Mouse (Mus musculus) 3134 (cell line): ENCODE data around the gene Gm26920.

Experiments used
- DNase-seq: peaks from one replicate; pipeline ENCODE4 v3.0.0-alpha.2; 2011; ENCODE audit warnings: low spot score; ENCODE audit not compliant: insufficient read length; ENCODE audit errors: extremely low read depth

Gene Gm26920

GRCm38 (mm10) chr7:30060341-30060740 is 29.9 kb downstream of the Gm26920 start:
- no peak for DNase-seq

- DNase-seq = no peak
Observed at GRCm38 (mm10) chr7:30053591-30053990, 36.6 kb downstream of the Gm26920 start.

DNA sequence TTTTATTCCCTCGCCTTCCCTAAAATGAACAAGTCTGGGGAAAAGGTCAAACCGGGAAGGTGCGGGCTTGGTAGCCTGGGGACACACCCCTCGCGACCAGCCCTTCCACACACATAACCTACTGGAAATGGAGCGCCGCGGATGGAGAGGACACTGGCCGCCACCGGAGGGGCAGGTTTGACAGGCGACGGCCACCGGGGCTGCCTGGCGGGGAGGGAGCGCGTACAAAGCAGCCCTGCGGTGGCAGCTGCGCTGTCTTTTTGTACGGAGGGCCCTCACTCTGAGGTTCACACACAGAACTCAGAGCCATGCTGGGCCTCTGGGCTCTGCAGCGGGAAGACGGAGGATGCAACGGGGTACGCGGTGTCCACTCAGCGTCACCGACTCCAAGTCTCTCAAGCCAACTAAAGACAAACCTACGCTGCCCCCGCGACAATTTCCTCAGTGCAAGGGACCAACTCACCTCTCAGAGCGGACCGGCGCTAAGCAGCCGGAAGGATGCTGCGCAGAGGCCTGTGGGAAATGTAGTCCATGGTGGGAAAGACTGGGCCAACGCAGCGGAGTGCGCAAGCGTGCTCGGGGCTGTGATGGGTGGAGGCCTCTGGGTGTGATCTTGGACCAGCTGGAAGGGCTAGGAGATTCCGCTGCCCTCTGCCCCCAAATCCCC is 39.2 kb downstream of the Gm26920 start, which contains the start of gene Zfp14:
Zfp14 (minus strand) TSS at position 499 of the 667 bp plus-strand sequence.
- DNase-seq = peak; percentile 66

DNA sequence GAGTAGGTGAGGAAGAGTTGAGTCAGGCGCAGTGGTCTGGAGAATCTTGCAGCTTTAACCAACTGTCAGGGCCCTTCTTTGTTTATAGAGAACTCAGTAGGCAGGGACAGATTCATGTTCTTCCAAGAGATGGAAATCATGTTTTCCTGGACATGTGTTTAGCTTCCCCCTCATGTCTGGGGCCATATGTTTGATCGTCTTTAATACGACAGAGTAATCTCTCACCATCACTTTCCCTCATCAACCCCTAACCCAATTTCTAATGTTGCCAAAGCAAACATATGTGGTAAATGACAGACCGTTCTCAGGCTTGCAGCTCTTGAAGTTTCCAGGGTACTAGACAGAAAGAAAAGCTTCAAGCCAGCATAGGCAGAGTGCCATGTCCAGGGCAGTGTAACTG is 42.1 kb downstream of the Gm26920 start:
- no peak for DNase-seq

DNA sequence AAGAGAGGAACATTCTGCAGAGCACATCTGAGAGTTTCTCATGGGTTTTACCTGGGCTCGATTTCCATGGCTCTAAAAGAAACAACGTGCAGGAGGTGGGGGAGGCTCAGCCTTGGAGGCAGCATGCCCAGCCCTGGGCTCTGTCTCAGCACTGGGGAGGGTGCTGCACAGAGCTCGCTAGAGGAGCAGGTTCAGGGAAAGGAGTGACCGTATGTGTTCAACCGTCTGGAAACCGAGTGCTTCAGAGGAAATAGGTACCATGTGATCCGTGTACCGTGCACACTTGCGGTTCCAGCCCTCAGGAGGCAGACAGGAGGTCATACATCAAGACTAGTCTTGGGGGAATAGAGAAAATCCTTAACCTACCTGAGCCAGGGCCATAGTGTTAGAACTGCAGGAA is 45.9 kb downstream of the Gm26920 start:
- no peak for DNase-seq

- DNase-seq = no peak
Observed at GRCm38 (mm10) chr7:30034331-30034730, 55.9 kb downstream of the Gm26920 start.

- DNase-seq = no peak
Observed at GRCm38 (mm10) chr7:30031379-30031778, 58.8 kb downstream of the Gm26920 start.

GRCm38 (mm10) chr7:30030677-30031076 is 59.5 kb downstream of the Gm26920 start:
- DNase-seq = no peak

GRCm38 (mm10) chr7:30028572-30028971 is 61.6 kb downstream of the Gm26920 start:
- DNase-seq = no peak

DNA sequence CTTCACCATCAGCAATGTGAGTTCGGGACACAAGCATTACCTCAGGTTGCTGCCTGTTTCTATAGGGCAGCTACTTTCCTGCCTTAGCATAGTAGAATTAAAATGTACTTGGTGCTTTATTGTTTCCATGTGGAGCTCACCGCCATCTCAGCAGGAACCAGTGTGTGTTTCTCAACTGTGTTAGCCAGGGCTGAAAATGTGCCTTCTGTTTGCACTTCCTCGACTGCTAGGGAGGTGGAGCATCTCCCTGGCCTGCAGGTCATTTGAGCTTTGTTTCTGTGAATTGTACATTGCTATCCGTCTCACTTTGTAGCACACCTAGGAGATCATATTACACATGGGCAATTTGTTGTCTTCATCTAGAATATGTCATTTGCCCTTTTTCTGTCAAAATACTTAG is 62.9 kb downstream of the Gm26920 start:
- no peak for DNase-seq

DNA sequence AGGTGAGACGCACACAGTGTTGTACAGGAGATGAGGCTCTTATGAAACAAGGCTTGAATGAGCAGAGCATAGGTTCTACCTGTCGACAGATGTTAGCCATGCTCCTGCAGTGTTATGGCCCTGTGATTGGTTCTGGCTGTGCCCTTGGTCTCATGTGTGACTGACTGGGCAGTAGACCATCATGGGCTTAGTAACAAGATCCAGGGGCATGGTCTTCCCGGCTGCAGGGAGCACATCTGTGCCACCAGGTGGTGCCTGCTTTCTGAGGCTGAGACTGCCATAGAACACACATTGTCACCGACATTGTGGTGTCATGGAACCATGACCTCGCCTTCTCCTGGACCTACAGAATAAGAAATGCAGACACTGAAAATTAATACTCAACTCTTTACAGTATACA is 64.9 kb downstream of the Gm26920 start:
- DNase-seq = no peak

DNA sequence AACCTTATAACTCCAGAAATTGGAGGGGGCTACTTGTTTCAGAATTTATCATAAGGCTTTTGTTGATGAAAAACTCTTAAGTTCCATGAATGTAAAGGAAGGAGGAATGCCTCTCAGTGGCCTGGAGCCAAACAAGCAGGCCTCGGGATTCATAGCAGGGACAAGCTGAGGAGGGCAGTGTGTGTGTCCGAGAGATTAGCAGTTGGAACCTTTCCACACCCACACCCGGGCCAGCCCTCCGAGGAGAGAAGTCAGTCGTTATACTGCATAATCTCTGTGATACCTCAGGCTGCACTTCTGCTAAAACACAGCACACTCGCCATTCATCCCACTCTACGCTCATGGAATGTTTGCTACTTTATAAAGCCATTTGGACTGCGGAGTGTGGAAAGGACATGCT is 66.4 kb downstream of the Gm26920 start:
- no peak for DNase-seq

GRCm38 (mm10) chr7:30023324-30023723 is 66.9 kb downstream of the Gm26920 start:
- no peak for DNase-seq

DNA sequence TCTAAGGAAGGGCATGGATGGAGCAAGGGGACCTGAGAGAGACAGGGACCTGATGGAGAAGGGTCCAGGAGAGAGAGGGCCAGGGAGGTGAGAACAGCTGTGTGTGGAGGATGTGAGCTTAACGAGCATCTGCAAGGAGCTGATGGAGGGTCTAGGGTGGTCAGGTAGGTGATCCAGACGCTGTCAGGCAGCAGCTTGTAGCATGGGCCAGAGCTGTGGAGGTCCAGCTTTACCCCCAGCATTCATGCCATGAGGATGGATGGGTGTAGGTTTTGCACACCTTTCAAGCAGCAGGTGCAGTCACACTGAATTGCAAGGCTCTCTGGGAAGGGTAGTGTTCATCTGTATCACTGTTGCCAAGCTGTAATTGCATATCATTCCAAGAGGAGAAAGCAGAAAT is 70.7 kb downstream of the Gm26920 start:
- DNase-seq = no peak

DNA sequence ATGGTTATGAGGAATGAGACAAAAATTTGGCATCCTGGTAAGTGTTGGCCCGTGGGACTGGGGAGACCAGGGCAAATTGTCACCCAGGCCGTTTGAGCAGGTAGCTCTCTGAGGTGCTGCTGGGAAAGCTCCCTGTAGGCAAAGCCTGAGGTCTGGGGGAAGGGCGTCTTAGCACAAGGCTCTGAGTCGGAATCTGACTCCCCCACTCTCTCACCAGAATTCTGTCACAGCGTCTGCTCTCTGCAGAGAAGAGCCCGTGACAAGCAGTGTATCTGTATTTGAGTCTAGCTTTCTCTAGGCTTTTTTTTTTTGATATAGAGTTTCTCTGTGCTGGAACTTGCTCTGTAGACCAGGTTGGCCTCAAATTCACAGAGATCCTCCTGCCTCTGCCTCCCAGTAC is 73.0 kb downstream of the Gm26920 start:
- no peak for DNase-seq

GRCm38 (mm10) chr7:30012956-30013363 is 77.2 kb downstream of the Gm26920 start:
- DNase-seq = no peak

DNA sequence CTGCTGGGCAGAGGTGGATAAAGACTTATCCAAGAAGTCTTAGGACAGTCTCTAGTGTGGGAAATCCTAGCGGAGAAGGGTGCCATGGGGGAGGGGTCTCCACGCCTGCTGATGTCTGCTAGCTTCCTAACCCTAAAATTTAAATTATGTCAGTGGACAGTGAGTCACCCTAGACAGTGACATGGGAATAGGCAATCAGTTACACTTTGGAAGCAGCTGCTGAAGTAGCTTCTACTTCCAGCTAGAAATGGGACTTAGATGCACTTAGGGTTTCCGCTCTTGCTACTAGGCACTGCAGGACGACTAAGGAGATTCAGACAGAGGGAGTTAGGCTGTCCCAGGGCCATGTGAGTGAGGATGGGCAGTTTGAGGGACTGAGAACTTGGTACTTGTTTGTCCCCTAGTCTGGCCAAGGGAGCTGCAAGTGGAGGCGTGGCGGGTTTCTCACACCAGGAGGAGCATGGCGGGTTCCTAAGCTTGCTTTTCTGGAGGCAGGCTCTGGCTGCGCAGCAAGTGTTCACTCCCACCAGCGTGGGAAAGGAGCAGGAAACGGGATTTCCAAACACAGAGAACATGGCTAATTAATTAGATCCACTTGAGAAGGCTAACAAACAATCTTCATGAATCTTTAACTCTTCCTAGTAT is 79.5 kb downstream of the Gm26920 start:
- no peak for DNase-seq

DNA sequence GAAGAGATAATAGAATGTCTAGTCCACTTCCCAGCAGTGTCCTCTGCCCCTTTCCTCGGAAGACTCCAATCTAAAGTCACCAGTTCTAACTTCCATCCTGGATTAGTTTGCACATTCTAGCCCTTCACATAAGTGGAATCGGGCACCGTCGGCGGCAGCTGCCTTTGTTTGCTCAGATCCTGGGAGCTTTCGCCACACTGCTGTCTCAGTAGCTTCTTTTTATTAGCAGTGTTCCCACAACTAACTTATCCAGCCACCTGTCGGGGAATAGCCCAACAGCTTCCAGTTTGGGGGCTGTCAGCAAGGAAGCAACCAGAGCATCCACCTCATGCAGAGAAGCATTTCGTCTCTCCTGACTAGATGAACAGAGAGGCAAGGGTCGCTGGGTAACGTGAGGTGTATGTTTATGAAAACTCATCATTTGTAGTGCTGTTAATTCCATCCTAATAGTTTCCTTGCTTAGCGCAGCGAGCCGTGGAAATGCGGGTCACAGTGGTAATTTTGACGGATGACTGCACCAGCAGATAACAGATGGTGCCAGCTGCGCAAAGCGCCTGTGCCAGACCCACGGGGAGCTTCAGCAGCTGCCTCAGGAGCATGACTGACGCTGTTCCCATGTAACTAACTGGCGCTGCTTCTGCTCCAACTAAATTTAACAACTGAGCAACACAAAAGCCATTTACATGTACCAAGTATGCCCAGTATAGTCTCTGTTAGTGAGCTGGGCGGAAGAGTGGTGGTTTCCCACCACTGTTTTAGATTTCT is 80.7 kb downstream of the Gm26920 start:
- no peak for DNase-seq

DNA sequence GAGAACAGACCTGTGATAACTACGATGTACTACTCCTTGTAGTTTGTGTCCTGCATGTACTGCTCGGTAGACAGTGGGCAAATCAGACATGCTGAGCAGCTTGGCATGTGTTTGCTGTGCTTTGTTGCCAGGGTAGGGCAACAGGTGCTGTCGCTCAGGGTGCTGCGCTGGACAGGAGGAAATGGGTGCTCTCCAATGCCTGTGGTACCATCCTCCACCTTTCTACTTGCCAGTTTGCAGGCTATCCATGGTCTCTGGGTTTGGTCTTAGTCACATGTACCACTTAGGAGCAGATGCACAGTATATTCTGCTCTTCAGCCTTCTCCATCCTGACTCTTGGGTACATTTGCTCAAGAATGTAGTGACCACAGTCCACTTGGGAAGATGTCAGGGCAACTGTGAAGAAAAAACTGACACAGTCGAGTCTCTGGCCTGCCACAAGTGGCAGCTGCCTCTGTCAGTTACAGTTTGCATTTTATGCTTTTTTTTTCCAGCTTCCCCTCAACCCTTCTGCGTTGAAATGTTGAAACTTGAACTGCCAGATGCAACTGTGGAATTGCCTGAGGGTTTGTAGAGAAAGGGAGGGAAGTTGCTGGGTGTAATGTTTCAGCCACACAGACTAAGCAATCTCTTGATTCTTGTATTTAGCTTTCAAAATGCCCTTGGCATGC is 82.1 kb downstream of the Gm26920 start:
- DNase-seq = no peak

DNA sequence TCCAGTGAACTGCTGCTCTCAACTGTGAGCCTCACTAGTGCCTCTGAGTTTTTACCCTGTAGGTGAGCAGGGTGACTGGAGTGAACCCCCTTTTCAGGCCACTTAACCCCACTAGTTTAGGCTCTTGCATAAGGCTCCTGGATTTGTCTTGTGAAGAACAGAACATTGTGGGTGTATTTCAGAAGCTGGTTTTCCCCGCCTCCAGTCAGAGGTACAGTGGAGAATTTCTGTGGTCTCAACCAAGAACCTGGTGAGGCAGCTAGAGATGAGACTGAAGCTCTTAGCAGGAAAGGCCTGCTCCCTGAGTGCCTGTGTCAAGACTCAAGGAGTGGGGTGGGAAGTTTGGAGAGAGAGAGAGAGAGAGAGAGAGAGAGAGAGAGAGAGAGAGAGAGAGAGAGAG is 82.6 kb downstream of the Gm26920 start:
- DNase-seq = no peak
